Mouse (Mus musculus): ENCODE results near the gene Usp44. TPM values are rescaled to one million over a fixed set of nuclear protein-coding genes. Genes with fewer than 3 reads are reported as not detected.
"Not testable (repeated sequence)": the region's sequence is repeated elsewhere in the genome, so short reads cannot be mapped to it uniquely, and the experiment has no call there.

Usp44 gene
- polyA plus RNA-seq, 1 experiment from 2014 or later: 19.6 TPM

GRCm38 (mm10) chr10:93833699-93834393 lies 2.5 kb downstream of the Usp44 start:
- Histone ChIP-seq H3K9ac (ENCODE audit: low read length) (peak overlapping the region; percentile 77), H3K4me3 (ENCODE audit: low read depth, low read length) (peak overlapping the region; percentile 87), H3K9me3 (ENCODE audit: control insufficient read depth, low read length) (no peaks in the 10 kb centered on the region), H3K36me3 (ENCODE audit: control insufficient read depth, insufficient read depth, low read length) (no peaks in the 10 kb centered on the region), H3K4me2 (peak overlapping the region; percentile 85), H3K4me1 (ENCODE audit: control insufficient read depth, insufficient read depth, low read length) (peaks cover 16% of the 10 kb centered on the region), H3K27me3 (ENCODE audit: control insufficient read depth, insufficient read depth, low read length) (peaks cover 6% of the 10 kb centered on the region), H3K27ac (ENCODE audit: low read depth, low read length) (no peak overlapping the region; the same call in 1 of the 2 replicates)
- ATAC-seq (ENCODE audit: low FRiP score) (peak; percentile 96), DNase-seq (ENCODE audit: low spot score, missing footprints) (peak; percentile 100)
- WGBS: under 1% methylated on average over 73 of the region's 75 CpGs

GRCm38 (mm10) chr10:93834394-93834745 lies 3.0 kb downstream of the Usp44 start:
- Histone ChIP-seq H3K9ac (ENCODE audit: low read length) (peak overlapping the region; percentile 77), H3K9me3 (ENCODE audit: control insufficient read depth, low read length) (no peaks in the 10 kb centered on the region), H3K27ac (ENCODE audit: low read depth, low read length) (no peak overlapping the region), H3K27me3 (ENCODE audit: control insufficient read depth, insufficient read depth, low read length) (peaks cover 6% of the 10 kb centered on the region), H3K4me3 (ENCODE audit: low read depth, low read length) (peak overlapping the region; percentile 87), H3K4me2 (peak overlapping the region; percentile 85), H3K4me1 (ENCODE audit: control insufficient read depth, insufficient read depth, low read length) (peaks cover 16% of the 10 kb centered on the region), H3K36me3 (ENCODE audit: control insufficient read depth, insufficient read depth, low read length) (no peaks in the 10 kb centered on the region)
- 4% methylated on average over 13 of the region's 13 CpGs for WGBS
- ATAC-seq (ENCODE audit: low FRiP score) (no peak), DNase-seq (ENCODE audit: low spot score, missing footprints) (peak; percentile 96)

DNA sequence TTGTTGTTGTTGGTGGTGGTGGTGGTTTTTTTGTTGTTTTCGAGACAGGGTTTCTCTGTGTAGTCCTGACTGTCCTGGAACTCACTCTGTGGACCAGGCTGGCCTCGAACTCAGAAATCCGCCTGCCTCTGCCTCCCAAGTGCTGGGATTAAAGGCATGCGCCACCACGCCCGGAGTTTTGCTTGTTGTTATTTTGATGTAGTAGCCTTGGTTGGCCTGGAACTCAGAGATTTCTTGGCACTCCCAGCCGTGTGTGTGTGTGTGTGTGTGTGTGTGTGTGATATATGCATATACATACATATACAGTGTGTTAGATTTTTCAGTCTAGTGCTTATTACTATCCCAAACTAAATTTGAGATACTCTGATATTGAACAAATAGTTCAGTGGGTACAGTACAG lies 3.8 kb downstream of the Usp44 start:
- not testable (repeated sequence) for H3K4me2 ChIP-seq; H3K36me3 ChIP-seq (ENCODE audit: control insufficient read depth, insufficient read depth, low read length); ATAC-seq (ENCODE audit: low FRiP score); H3K9ac ChIP-seq (ENCODE audit: low read length); H3K27ac ChIP-seq (ENCODE audit: low read depth, low read length); H3K9me3 ChIP-seq (ENCODE audit: control insufficient read depth, low read length); DNase-seq (ENCODE audit: low spot score, missing footprints); H3K4me3 ChIP-seq (ENCODE audit: low read depth, low read length); H3K27me3 ChIP-seq (ENCODE audit: control insufficient read depth, insufficient read depth, low read length)
- WGBS: 90% methylated on average over 7 of the region's 7 CpGs
- H3K4me1 ChIP-seq (ENCODE audit: control insufficient read depth, insufficient read depth, low read length): peaks cover 16% of the 10 kb centered on the region

GRCm38 (mm10) chr10:93846706-93847105 lies 15.4 kb downstream of the Usp44 start:
- H3K36me3 ChIP-seq (ENCODE audit: control insufficient read depth, insufficient read depth, low read length): peaks cover 31% of the 10 kb centered on the region

DNA sequence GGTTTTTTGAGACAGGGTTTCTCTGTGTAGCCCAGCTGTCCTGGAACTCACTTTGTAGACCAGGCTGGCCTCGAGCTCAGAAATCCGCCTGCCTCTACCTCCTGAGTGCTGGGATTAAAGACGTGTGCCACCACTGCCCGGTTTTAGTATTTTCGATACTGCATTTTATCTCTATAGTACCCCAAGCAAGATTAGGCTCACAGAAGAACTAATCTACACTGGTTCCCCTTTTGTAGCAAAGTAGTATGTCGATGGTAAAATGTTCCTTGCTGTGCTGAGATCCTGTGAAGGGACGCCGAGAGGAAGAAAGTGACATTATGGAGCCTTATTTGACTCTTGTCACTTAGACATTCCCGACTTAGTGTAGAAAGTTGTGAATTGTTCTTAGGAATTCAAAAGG lies 23.8 kb downstream of the Usp44 start:
- peaks cover 6% of the 10 kb centered on the region; the same call in 1 of the 2 replicates for H3K36me3 ChIP-seq (ENCODE audit: control insufficient read depth, insufficient read depth, low read length)
- no peaks in the 10 kb centered on the region for H3K27me3 ChIP-seq (ENCODE audit: control insufficient read depth, insufficient read depth, low read length)
- ATAC-seq (ENCODE audit: low FRiP score): no peak

More at GRCm38 (mm10) chr10:93846706-93847105, 15.4 kb downstream of the Usp44 start:
- H3K4me1 ChIP-seq (ENCODE audit: control insufficient read depth, insufficient read depth, low read length): no peaks in the 10 kb centered on the region
- no peak overlapping the region for H3K27ac ChIP-seq (ENCODE audit: low read depth, low read length)
- DNase-seq (ENCODE audit: low spot score, missing footprints): no peak
- H3K4me3 ChIP-seq (ENCODE audit: low read depth, low read length): no peak overlapping the region
- H3K9ac ChIP-seq (ENCODE audit: low read length): no peak overlapping the region
- peaks cover 14% of the 10 kb centered on the region for H3K9me3 ChIP-seq (ENCODE audit: control insufficient read depth, low read length)
- H3K4me2 ChIP-seq: no peak overlapping the region
- WGBS: 92% methylated on average over 13 of the region's 13 CpGs
- no peaks in the 10 kb centered on the region for H3K27me3 ChIP-seq (ENCODE audit: control insufficient read depth, insufficient read depth, low read length)
- no peak for ATAC-seq (ENCODE audit: low FRiP score)

GRCm38 (mm10) chr10:93856095-93856494 lies 24.7 kb downstream of the Usp44 start:
- no peak overlapping the region for H3K9ac ChIP-seq (ENCODE audit: low read length)
- no peaks in the 10 kb centered on the region for H3K27me3 ChIP-seq (ENCODE audit: control insufficient read depth, insufficient read depth, low read length)
- H3K4me3 ChIP-seq (ENCODE audit: low read depth, low read length): no peak overlapping the region
- H3K9me3 ChIP-seq (ENCODE audit: control insufficient read depth, low read length): no peaks in the 10 kb centered on the region
- WGBS: 93% methylated on average over 6 of the region's 6 CpGs
- H3K27ac ChIP-seq (ENCODE audit: low read depth, low read length): no peak overlapping the region
- no peak overlapping the region for H3K4me2 ChIP-seq
- H3K36me3 ChIP-seq (ENCODE audit: control insufficient read depth, insufficient read depth, low read length): peaks cover 6% of the 10 kb centered on the region; the same call in 1 of the 2 replicates
- DNase-seq (ENCODE audit: low spot score, missing footprints) (no peak), ATAC-seq (ENCODE audit: low FRiP score) (no peak)
- H3K4me1 ChIP-seq (ENCODE audit: control insufficient read depth, insufficient read depth, low read length): no peaks in the 10 kb centered on the region

More for the DNA sequence above, 23.8 kb downstream of the Usp44 start:
- DNase-seq (ENCODE audit: low spot score, missing footprints): no peak
- no peak overlapping the region for H3K4me2 ChIP-seq
- WGBS: 91% methylated on average over 9 of the region's 9 CpGs
- no peak overlapping the region for H3K27ac ChIP-seq (ENCODE audit: low read depth, low read length)
- H3K4me1 ChIP-seq (ENCODE audit: control insufficient read depth, insufficient read depth, low read length): no peaks in the 10 kb centered on the region
- no peak overlapping the region for H3K4me3 ChIP-seq (ENCODE audit: low read depth, low read length)
- H3K9me3 ChIP-seq (ENCODE audit: control insufficient read depth, low read length): no peaks in the 10 kb centered on the region
- H3K9ac ChIP-seq (ENCODE audit: low read length): no peak overlapping the region

DNA sequence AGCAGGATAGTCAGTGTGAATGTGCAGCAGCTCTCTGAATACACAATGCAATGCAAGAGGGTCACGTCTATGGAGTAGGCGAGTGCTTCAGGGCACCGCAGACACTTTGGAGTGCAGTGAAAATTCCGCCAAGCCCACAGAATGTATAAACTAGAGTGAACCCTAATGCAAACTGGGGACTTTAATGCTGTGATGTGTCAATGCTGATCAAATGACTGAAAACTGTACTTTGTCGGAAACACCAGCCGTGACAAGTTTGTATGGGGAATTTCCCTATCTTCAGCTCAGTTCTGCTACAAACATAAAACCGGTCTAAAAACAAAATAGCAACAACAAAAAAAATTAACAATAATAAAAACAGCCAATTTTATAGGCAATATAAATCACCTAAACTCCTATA lies 37.0 kb downstream of the Usp44 start:
- DNase-seq (ENCODE audit: low spot score, missing footprints): no peak
- no peak overlapping the region for H3K27ac ChIP-seq (ENCODE audit: low read depth, low read length)
- ATAC-seq (ENCODE audit: low FRiP score): no peak
- WGBS: 93% methylated on average over 7 of the region's 7 CpGs
- H3K9me3 ChIP-seq (ENCODE audit: control insufficient read depth, low read length): no peaks in the 10 kb centered on the region
- no peak overlapping the region for H3K9ac ChIP-seq (ENCODE audit: low read length)
- H3K27me3 ChIP-seq (ENCODE audit: control insufficient read depth, insufficient read depth, low read length): no peaks in the 10 kb centered on the region
- H3K4me1 ChIP-seq (ENCODE audit: control insufficient read depth, insufficient read depth, low read length): no peaks in the 10 kb centered on the region
- no peak overlapping the region for H3K4me3 ChIP-seq (ENCODE audit: low read depth, low read length)
- peaks cover 20% of the 10 kb centered on the region for H3K36me3 ChIP-seq (ENCODE audit: control insufficient read depth, insufficient read depth, low read length)
- H3K4me2 ChIP-seq: no peak overlapping the region

DNA sequence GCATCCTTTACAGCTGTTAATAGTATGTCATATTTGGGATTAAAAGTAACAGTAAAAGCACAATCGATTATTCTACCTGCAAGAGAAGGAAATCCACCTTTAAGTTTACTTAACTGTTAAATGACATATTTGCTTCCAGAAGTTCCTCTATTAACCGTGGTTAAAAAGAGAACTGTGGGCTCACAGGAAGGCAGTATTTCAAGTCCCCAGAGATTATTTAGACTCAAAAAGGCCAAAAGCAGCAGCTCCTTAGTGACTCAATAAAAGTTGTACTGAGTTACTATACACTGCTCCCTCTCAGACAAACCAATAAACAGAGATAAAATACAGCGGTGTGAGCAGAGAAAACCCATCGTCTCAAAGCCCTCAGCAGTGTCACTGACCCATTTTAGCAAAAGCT lies 37.5 kb downstream of the Usp44 start:
- DNase-seq (ENCODE audit: low spot score, missing footprints): no peak
- Histone ChIP-seq H3K4me1 (ENCODE audit: control insufficient read depth, insufficient read depth, low read length) (no peaks in the 10 kb centered on the region), H3K27ac (ENCODE audit: low read depth, low read length) (no peak overlapping the region), H3K27me3 (ENCODE audit: control insufficient read depth, insufficient read depth, low read length) (no peaks in the 10 kb centered on the region), H3K4me2 (no peak overlapping the region), H3K4me3 (ENCODE audit: low read depth, low read length) (no peak overlapping the region), H3K36me3 (ENCODE audit: control insufficient read depth, insufficient read depth, low read length) (peaks cover 20% of the 10 kb centered on the region), H3K9ac (ENCODE audit: low read length) (no peak overlapping the region), H3K9me3 (ENCODE audit: control insufficient read depth, low read length) (no peaks in the 10 kb centered on the region)
- ATAC-seq (ENCODE audit: low FRiP score): no peak
- 95% methylated on average over 4 of the region's 4 CpGs for WGBS

DNA sequence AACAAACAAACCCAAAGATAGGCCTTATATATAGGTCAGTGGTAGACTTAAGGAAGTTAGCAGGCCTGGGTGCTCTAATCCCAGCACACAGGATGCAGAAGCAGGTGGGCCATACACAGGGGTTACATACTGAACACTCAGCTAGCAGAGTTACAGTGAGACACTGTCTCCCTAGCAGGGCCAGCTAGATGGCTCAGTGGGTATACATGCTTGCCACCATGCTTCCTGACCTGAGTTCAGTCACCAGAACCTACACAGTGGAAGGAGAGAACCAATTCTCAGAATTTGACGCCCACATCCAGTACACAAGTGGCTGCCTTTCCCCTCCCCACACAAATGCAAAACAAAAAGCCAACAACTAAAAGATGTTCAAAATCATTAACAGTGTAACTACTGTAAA lies 45.4 kb downstream of the Usp44 start:
- no peak overlapping the region for H3K4me2 ChIP-seq
- 96% methylated on average over 1 of the region's 1 CpGs for WGBS
- DNase-seq (ENCODE audit: low spot score, missing footprints) (no peak), ATAC-seq (ENCODE audit: low FRiP score) (no peak)
- no peaks in the 10 kb centered on the region for H3K4me1 ChIP-seq (ENCODE audit: control insufficient read depth, insufficient read depth, low read length)
- H3K27ac ChIP-seq (ENCODE audit: low read depth, low read length): no peak overlapping the region
- peaks cover 10% of the 10 kb centered on the region; the same call in 1 of the 2 replicates for H3K36me3 ChIP-seq (ENCODE audit: control insufficient read depth, insufficient read depth, low read length)
- no peak overlapping the region for H3K4me3 ChIP-seq (ENCODE audit: low read depth, low read length)
- no peaks in the 10 kb centered on the region for H3K9me3 ChIP-seq (ENCODE audit: control insufficient read depth, low read length)
- H3K9ac ChIP-seq (ENCODE audit: low read length): no peak overlapping the region
- H3K27me3 ChIP-seq (ENCODE audit: control insufficient read depth, insufficient read depth, low read length): no peaks in the 10 kb centered on the region
